Mouse (Mus musculus) left cerebral cortex, adult 8-10 months (tissue): ENCODE data around the gene Lrba. TPM values are rescaled to one million over a fixed set of nuclear protein-coding genes. Genes with fewer than 3 reads are reported as not detected.

Experiments used
- total RNA-seq, 4 experiments: library from RNA; stranded (reverse); gene quantifications; 2 replicates each; pipeline ENCODE4 v1.2.4; 2022

The Lrba gene
- total RNA-seq, 4 experiments from 2014 or later, result 29.9 to 39.7 (median 34.5) TPM

Other genes starting within 250 kb of the Lrba start
- gene Prss48, start 222.2 kb upstream of the Lrba start, total RNA-seq, result not detected
- 100 to 1,000 TPM; 417 to 460 (median 449) TPM for gene Rps3a1, start 82.0 kb upstream of the Lrba start, total RNA-seq